Mouse (Mus musculus) G1E (cell line): Measurements from ENCODE around the gene Des.

Experiments
- CTCF ChIP-seq: IDR thresholded peaks from 2 replicates; pipeline ENCODE4 v1.5.1; 2012; ENCODE audit warnings: low read depth, low read length, inconsistent platforms, mixed read lengths
- GATA1 ChIP-seq: IDR thresholded peaks from 2 replicates; pipeline ENCODE4 v1.6.1; 2012; ENCODE audit warnings: borderline replicate concordance, low read length, inconsistent platforms, mixed read lengths
- POLR2AphosphoS5 ChIP-seq: IDR thresholded peaks from 2 replicates; pipeline ENCODE4 v1.6.1; 2012; ENCODE audit warnings: low read depth, low read length, inconsistent platforms; ENCODE audit not compliant: insufficient replicate concordance
- TAL1 ChIP-seq: conservative IDR thresholded peaks from 2 replicates; pipeline ENCODE4 v1.6.1; 2012; ENCODE audit warnings: low read depth, low read length, inconsistent platforms, mixed read lengths

- TF ChIP-seq CTCF (no peak), POLR2AphosphoS5 (no peak), TAL1 (no peak), GATA1 (no peak)
Measured at GRCm38 (mm10) chr1:75365510-75366137, 5.5 kb downstream of the Des start.
